Mouse (Mus musculus) frontal cortex, postnatal 25 days (tissue): ENCODE results near the gene Aamp.
"Not testable (repeated sequence)": the region's sequence is repeated elsewhere in the genome, so short reads cannot be mapped to it uniquely, and the experiment has no call there.

Source experiments
- DNase-seq, 2 experiments: peaks; one replicate each; pipeline ENCODE4 v3.0.0; 2022; ENCODE audit warnings: low spot score in 2 of 2

The Aamp gene

GRCm38 (mm10) chr1:74284543-74285160 lies at the start of gene Aamp, which contains the start of gene Pnkd:
TSS of gene Aamp (minus strand) at chr1:74284738.
TSS of gene Pnkd (plus strand) at chr1:74284930.
- peak; percentile 95 to 99 for DNase-seq

DNA sequence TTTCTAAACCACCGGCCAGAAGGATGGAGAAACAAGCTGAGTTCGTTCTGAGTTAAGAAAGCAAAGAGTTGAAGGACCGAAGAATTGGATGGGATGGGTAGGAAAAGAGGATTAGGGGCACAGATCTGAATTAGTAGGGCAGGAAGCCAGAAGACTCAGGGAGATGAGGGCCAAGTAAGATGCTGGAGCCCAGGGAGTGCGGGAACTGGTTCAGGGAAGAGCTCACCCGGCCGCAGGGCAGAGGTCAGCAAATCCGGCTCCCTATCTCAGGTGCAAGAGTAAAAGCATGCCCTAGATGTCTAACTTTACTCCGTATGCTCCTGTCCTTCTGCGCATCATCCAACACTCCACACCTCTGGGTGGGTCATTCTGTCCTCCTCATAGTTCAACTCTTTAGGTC lies 48.4 kb upstream of the Aamp start:
- DNase-seq: no peak

GRCm38 (mm10) chr1:74332241-74332763 lies 47.8 kb upstream of the Aamp start:
- peak; percentile 89 to 91 for DNase-seq

DNA sequence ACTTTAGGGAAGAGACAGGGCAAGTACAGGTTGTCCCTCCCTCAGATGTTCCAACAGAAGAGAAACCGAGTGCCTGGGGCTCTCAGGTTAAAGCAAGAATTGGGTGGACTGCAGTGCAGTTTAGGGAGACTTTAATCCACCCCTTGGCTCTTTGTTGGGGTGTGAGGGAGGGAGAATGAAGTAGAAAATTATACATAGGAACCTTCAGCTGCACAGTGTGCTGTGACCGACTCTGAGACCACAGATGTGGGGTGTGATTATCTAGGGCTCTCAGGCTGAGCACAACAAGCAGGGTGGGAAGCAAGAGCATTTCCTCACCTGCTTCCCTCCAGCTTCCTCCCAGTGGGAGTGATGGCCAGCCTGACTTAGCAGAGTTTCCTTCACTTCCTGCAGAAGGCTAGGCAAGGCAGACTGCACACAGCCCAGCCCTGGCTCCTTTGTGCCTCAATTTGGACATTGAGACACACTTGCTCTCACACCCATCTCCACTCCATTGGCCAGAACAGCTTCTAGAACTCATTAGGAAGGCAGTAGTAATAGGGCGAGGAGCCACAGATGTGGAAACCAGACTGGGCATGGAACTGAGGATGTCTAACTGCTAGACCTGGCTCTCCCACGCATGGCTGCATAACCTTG lies 46.6 kb upstream of the Aamp start:
- DNase-seq: no peak

DNA sequence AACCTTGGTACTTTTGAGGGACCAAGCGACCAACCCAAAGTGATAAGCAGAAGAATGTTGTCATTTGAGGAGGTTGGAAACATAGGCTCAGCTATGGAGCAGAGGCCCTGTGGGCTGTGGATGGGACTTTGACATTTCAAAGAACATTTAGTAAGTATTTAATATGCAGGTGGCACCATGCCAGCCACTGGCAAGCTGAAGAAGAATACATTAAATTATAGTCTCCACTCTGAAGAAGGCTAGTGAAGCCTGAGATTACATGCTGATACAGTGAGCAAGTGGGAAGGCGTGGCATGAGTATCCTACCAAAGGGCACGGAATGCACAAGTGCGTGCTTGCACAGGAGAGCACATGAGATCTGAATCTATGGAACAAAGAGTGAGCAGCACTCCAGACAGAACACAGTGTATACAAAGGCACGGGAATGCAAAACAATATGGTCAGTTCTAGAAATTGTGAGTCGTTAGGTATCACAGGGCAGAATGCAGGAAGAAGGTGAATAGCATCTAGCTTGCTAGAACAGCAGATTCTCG lies 45.4 kb upstream of the Aamp start:
- DNase-seq: no peak

DNA sequence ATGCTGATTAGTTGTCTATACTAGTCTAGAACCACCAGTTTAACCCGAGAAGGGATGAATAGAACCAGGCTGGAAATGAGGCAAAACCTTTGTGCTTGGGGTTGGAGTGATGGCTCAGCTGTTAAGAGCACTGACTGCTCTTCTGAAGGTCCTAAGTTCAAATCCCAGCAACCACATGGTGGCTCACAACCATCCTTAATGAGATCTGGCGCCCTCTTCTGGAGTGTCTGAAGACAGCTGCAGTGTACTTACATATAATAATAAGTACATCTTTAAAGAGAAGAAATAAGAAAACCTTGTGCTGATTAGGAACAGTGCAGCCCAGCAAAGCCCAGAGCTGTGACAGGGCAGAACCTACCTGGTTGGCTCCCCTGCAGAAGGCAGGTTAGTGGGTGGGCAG lies 42.4 kb upstream of the Aamp start:
- DNase-seq: not testable (repeated sequence)

DNA sequence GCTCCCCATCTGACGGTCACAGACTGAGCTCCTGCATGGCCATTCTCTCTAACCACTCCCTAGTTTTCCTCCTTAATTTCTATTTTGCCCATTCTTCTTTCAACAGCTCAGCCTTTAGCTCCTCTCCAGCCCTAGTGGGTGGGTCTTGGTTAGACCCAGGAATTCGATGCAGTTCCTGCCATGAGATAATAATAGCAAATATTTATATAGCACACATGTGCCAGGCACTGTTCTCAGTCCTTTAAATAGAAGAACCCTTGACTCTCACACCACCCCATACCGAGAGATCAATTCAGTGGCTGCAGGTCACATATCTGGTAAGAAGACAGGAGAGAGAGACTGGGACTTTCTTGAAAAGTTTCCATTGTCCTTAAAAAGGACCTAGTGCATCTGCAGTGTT lies 36.9 kb upstream of the Aamp start:
- DNase-seq: no peak

DNA sequence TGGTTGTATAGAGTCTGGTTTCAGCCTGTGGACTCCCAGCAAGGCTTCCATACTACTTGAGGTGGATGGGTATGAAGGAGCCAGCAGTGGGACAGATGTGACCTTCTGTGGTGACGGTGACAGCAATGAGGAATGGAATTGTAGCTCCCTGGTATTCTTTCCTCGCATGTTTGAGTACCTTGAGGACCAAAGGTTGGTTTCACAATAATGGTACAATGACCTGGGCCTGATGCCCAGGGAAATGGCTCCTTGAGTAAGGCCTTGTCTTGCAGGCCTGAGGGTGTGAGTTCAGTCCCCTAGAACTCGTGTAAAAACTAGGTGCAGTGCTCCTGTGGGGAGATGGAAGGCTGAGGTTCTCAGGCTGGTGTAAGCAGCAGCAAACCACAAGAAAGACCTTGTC lies 34.2 kb upstream of the Aamp start:
- no peak for DNase-seq

DNA sequence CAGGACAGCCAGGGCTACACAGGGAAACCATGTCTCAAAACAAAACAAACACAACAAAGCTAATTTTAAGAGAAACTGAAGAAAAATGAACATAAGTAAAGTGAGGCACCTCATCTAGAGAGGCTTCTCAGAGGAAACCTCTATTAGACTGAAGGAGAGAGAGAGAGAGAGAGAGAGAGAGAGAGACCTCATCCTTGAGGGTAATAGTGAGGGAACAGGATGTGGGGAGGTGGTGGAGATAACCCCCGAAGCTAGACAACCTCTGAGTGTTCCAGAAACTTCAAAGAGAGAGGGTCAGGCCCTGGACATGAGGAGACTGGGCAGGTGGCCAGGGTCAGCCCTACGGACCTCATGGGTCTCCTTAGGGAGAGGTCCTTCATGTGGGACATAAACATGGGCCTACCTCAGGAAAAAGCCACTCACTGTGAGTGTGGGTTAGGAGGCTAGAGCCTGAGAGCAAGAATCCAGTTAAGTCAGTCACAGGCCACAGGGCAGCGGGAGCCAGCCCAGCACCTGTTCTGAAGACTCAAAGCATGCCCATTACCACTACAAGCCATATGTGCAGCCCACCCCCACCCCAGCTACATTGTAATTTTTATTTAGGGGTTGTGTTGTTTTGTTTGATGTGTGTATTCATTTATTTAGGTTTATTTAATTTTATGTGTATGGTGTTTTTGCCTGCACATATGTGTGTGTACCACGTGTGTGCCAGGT lies 31.7 kb upstream of the Aamp start:
- no peak for DNase-seq

- no peak for DNase-seq
These were observed 30.3 kb upstream of the Aamp start for GRCm38 (mm10) chr1:74314796-74315195.

- peak in 1 of 2 experiments; percentile 48 for DNase-seq
These were observed 28.6 kb upstream of the Aamp start for GRCm38 (mm10) chr1:74313049-74313692.

GRCm38 (mm10) chr1:74309767-74310166 lies 25.2 kb upstream of the Aamp start:
- DNase-seq: no peak

DNA sequence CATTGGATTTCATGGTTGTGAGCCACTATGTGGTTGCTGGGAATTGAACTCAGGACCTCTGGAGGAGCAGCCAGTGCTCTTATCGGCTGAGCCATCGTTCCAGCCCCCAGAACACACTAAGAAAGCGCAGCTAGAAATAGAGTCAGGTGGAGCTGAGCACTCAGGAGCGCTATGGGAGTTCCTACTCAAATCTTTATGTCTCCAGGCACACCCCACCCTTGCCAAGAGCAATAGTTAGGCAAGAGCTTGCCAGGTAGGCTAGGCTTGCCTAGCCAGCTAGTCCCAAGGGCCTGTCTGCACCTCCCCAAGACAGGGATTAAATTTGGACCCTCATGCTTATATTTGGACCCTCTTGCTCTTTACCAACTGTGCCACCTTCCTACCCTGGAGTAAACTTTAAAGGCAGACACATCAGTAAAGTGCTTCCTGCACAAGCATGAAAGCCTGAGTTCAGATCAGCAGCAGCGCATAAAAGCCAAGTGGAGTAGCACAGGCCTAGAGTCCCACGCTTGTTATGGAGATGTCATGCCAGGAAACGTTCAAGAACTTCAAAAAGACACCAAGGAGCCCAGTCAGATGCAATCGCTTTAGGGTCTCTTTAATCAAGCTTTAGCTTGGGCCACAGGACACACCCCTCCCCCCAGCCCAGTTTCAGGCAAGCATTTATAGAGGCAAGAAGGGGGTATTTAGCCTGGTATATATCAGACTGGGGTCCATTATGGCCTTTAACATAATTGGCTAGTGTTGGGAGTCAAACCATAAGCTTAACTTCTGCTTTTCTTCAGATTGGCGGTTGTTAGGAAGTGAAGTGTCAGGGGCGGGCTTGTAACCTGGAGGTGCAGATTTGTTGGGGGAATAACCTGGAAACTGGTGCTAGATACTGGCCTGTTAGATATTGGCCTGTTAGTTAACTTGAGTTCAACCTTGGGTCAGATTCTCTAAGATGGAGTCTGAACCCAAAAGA lies 23.7 kb upstream of the Aamp start:
- DNase-seq: no peak

DNA sequence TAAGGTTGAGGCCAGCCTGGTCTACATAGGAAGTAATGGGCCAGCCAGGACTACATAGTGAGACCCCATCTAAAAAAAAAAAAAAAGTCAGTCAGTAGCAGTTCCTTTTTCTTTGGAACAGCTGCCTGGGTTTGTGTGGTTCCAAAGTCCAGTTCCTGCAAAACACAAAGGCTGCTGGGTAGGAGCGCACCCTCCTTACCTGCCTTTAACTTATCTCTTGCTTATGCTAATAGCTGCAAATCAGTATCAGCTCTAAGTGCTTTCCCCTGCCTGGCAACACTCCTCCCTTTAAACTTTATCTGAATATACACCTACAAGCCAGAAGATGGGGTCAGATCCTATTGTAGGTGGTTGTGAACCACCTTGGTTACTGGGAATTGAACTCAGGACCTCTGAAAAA lies 22.6 kb upstream of the Aamp start:
- no peak for DNase-seq

DNA sequence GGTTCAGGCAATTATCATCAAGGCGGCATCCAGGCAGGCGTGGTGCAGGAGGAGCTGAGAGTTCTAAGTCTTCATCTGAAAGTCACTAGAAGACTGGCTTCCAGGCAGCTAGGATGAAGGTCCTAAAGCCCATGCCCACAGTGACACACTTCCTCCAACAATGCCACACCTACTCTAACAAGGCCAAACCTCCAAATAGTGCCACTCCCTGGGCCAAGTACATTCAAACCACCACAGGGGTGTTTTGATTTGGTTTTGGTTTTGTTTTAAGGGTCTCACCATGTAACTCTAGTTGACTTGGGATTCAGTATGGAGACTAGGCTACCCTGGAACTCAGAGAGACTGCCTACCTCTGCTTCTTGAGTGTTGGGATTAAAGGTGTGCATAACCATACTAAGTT lies 21.0 kb upstream of the Aamp start, which contains the start of gene Tmbim1:
Gene Tmbim1, minus strand, starts transcription at position 101 of the 400 bp plus-strand sequence.
- DNase-seq: no peak

GRCm38 (mm10) chr1:74304946-74305345 lies 20.4 kb upstream of the Aamp start:
- no peak for DNase-seq

DNA sequence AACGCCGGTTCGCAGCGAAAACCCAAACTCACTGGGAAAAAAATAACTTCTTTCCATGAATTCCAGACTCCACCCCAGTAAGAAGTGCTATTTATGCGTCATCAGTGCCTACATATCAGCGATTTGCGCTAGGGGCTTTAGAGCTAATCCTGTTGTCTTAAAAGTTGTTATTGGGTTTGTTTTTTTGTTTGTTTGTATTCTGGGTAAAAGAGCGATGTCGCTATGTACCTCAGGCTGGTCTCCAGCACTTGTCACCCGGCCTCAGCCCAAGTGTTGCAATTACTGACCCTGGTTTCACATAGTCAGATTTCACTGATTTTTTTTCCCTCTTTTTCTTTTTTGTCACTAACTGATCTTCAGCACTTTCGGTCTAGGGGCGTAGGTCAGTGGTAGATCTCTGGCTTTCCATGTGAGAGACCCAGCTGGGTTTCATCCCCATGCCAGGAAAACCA lies 19.8 kb upstream of the Aamp start:
- DNase-seq: no peak

GRCm38 (mm10) chr1:74303509-74304338 lies 19.2 kb upstream of the Aamp start:
- DNase-seq: no peak

DNA sequence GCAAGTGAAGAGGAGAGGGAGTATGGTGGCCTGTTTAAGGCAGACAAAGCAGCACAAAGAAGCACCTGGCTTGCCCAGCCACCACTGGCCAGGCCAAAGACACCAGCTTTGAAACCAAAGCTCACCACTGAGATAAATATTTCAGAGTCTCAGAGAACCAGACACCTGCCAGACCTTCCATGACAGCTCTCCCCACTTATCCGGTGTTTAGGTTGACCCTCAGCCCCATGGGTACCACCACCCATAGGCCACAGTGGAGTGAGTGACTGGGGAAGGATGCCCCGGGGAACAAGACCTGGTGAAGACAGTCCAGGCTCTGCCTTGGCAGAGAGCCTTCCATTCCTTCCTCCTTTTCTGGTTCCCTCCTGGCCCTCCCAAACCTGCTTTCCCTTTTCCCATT lies 18.3 kb upstream of the Aamp start:
- no peak for DNase-seq

DNA sequence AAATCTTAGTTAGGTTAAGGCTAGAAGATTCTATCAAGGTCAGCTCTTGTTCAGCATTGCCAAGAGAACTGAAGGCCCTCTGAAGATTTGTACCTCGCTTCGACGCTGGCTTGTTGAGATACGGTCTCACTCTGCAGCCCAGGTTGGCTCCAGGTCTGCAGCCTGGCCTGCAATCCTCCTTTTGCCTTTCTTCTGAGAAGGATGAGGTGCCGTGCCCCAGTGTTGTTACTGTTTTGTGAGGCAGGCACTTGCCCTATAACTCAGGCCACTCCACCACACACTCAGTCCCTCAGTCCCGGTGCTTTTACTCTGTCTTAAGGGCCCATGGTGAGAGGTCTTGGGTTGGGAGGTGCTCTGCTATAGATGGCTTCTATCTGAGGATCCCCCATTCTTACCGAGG lies 17.7 kb upstream of the Aamp start:
- DNase-seq: no peak
